2 mouse cellular contexts compared by ENCODE assay signal in the genomic region with DNA sequence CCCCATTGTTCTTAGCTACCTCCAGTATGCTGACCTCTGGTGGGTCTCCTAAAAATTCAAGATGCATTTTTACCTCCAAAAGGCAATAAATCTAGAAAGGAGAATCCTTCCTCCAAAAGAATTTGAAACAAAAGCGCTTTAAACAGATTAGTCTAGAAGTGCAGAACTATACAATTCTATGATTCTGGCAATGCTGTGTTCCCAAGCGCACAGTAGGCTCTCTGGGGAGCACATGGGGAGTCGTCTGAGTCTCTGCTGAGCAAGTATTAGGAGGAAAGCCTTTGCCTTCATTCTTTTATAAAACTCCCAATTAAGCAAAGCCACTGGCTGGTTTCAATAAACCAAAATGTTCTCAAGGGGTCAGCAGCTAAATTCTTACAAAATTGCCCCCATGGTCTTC.
TF ChIP-seq lines count a peak whose summit lies in the region.

No protein-coding gene starts in this region.

TF ChIP-seq in CH12.LX, 34 proteins besides CTCF, POLR2A, EP300 and RAD21:
- no peak for TF ChIP-seq USF1 (IDR thresholded peaks at IDR 0.05; ENCODE audit: low read depth, low read length)
- peak; percentile 74 for TF ChIP-seq ZKSCAN1 (IDR thresholded peaks at IDR 0.05; ENCODE audit: borderline replicate concordance, low read depth, low read length)
- no peak for TF ChIP-seq RCOR1 (conservative IDR thresholded peaks at IDR 0.05; ENCODE audit: low read depth, low read length)
- no peak for TF ChIP-seq ZMIZ1 (IDR thresholded peaks at IDR 0.05; ENCODE audit: low read depth, low read length)
- no peak for TF ChIP-seq NELFE (IDR thresholded peaks at IDR 0.05; ENCODE audit: low read depth, low read length)
- TF ChIP-seq MAZ (IDR thresholded peaks at IDR 0.05; ENCODE audit: low read depth, low read length) = no peak
- TF ChIP-seq MYC (IDR thresholded peaks at IDR 0.05; ENCODE audit: low read depth, low read length) = no peak

TF ChIP-seq in MEL, 35 proteins besides CTCF, POLR2A, EP300 and RAD21:
- TF ChIP-seq ZKSCAN1 (IDR thresholded peaks at IDR 0.05; ENCODE audit: low read depth, low read length) (peak; percentile 92), SMC3 (IDR thresholded peaks at IDR 0.05; ENCODE audit: low read depth, low read length) (peak; percentile 35), HCFC1 (IDR thresholded peaks at IDR 0.05; ENCODE audit: low read depth, low read length) (no peak)
TF ChIP-seq in MEL: peak in this region for 2.
